Mouse (Mus musculus) E14TG2a.4 (cell line): ENCODE measurements around the gene Rnft1.

Source experiments
- CTCF ChIP-seq: conservative IDR thresholded peaks from 2 replicates; pipeline ENCODE4 v1.5.1; 2014; ENCODE audit warnings: low read length
- NANOG ChIP-seq: IDR thresholded peaks from 2 replicates; pipeline ENCODE4 v1.6.1; 2014; ENCODE audit warnings: borderline replicate concordance, low read length, mixed read lengths

- TF ChIP-seq CTCF (no peak), NANOG (no peak)
These were observed 55.4 kb downstream of the Rnft1 start for GRCm38 (mm10) chr11:86539716-86540475.
